Mouse (Mus musculus): ENCODE data around the gene Inpp1. TPM values are rescaled to one million over a fixed set of nuclear protein-coding genes. Genes with fewer than 3 reads are reported as not detected.

Inpp1 gene
- polyA plus RNA-seq, 1 experiment from 2014 or later, result 9.9 TPM

- Histone ChIP-seq H3K27me3 (ENCODE audit: insufficient read depth, low read length) (no peaks in the 10 kb centered on the region), H3K9me3 (ENCODE audit: low read depth, low read length) (no peaks in the 10 kb centered on the region), H3K27ac (ENCODE audit: low read depth) (no peak overlapping the region), H3K4me1 (ENCODE audit: insufficient read depth) (no peaks in the 10 kb centered on the region; the same call in 1 of the 2 replicates), H3K4me2 (no peak overlapping the region), H3K4me3 (ENCODE audit: low read depth, low read length) (no peak overlapping the region), H3K36me3 (ENCODE audit: insufficient read depth) (peaks cover 3% of the 10 kb centered on the region; the same call in 1 of the 2 replicates), H3K9ac (no peak overlapping the region)
- WGBS, result 84% methylated on average over 5 of the region's 5 CpGs
- DNase-seq (no peak), ATAC-seq (ENCODE audit: insufficient read depth) (no peak)
- no peak for TF ChIP-seq CTCF (IDR thresholded peaks at IDR 0.05; ENCODE audit: low read depth)
These were observed 15.0 kb downstream of the Inpp1 start for GRCm38 (mm10) chr1:52802406-52802975.

DNA sequence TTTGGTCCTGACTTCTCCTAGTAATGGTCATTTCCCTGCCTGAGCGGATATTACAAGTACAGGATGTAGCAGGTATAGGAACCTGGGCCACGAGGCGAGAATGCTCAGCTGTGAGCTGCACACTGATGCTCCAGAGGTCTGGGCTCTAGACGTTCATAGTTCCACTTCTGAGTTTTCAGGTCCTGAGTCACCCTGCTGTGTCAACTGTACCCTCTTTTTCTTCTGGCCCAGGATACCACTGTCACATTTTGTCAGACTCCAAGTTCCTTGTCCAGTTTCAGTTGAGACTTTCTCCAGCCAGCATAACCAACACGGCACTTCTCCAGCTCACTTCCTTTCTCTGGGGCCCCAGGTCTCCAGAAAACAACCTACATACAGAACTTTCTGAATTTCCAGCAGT lies 15.8 kb downstream of the Inpp1 start:
- H3K27ac ChIP-seq (ENCODE audit: low read depth), result no peak overlapping the region
- TF ChIP-seq CTCF (IDR thresholded peaks at IDR 0.05; ENCODE audit: low read depth), result no peak
- H3K27me3 ChIP-seq (ENCODE audit: insufficient read depth, low read length), result no peaks in the 10 kb centered on the region
- H3K9ac ChIP-seq, result no peak overlapping the region
- peaks cover 3% of the 10 kb centered on the region; the same call in 1 of the 2 replicates for H3K36me3 ChIP-seq (ENCODE audit: insufficient read depth)
- H3K4me2 ChIP-seq, result no peak overlapping the region
- no peaks in the 10 kb centered on the region for H3K9me3 ChIP-seq (ENCODE audit: low read depth, low read length)
- no peak for ATAC-seq (ENCODE audit: insufficient read depth)
- H3K4me1 ChIP-seq (ENCODE audit: insufficient read depth), result no peaks in the 10 kb centered on the region; the same call in 1 of the 2 replicates
- H3K4me3 ChIP-seq (ENCODE audit: low read depth, low read length), result no peak overlapping the region
- DNase-seq, result no peak
- WGBS, result 75% methylated on average over 5 of the region's 5 CpGs

- 38% methylated on average over 3 of the region's 3 CpGs for WGBS
- no peaks in the 10 kb centered on the region for H3K9me3 ChIP-seq (ENCODE audit: low read depth, low read length)
- no peak overlapping the region for H3K4me2 ChIP-seq
- H3K4me1 ChIP-seq (ENCODE audit: insufficient read depth), result no peaks in the 10 kb centered on the region; the same call in 1 of the 2 replicates
- H3K27ac ChIP-seq (ENCODE audit: low read depth), result peak overlapping the region; percentile 15; the same call in 1 of the 2 replicates
- H3K9ac ChIP-seq, result no peak overlapping the region
- no peak for DNase-seq
- no peak for ATAC-seq (ENCODE audit: insufficient read depth)
- peaks cover 3% of the 10 kb centered on the region; the same call in 1 of the 2 replicates for H3K36me3 ChIP-seq (ENCODE audit: insufficient read depth)
- no peak overlapping the region for H3K4me3 ChIP-seq (ENCODE audit: low read depth, low read length)
- no peak for TF ChIP-seq CTCF (IDR thresholded peaks at IDR 0.05; ENCODE audit: low read depth)
- no peaks in the 10 kb centered on the region for H3K27me3 ChIP-seq (ENCODE audit: insufficient read depth, low read length)
These were observed 17.1 kb downstream of the Inpp1 start for GRCm38 (mm10) chr1:52800340-52800740.

DNA sequence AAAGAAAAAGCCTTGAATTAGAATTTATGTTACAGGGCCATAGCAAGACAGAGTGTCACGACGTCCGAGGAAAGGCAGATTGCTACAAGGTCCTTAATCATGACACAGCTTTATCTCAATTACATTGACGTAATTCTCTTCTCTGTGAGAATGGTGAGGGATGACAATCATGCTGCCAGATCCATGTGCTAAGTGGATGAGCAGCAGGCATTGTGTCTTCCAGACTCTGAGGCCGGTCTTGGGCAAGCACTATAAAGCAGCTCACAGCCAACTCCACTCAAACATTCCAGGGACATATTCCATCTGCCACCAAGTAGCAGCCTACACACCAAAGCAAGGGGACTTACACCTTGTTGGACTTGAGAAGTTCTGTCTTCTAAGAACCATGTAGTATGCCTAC lies 17.7 kb downstream of the Inpp1 start:
- TF ChIP-seq CTCF (IDR thresholded peaks at IDR 0.05; ENCODE audit: low read depth), result no peak
- H3K4me3 ChIP-seq (ENCODE audit: low read depth, low read length), result no peak overlapping the region
- H3K4me1 ChIP-seq (ENCODE audit: insufficient read depth), result no peaks in the 10 kb centered on the region; the same call in 1 of the 2 replicates
- H3K27ac ChIP-seq (ENCODE audit: low read depth), result no peak overlapping the region
- H3K27me3 ChIP-seq (ENCODE audit: insufficient read depth, low read length), result no peaks in the 10 kb centered on the region
- ATAC-seq (ENCODE audit: insufficient read depth), result peak; percentile 58
- no peaks in the 10 kb centered on the region for H3K9me3 ChIP-seq (ENCODE audit: low read depth, low read length)
- WGBS, result 35% methylated on average over 5 of the region's 5 CpGs
- DNase-seq, result peak; percentile 14
- H3K36me3 ChIP-seq (ENCODE audit: insufficient read depth), result peaks cover 4% of the 10 kb centered on the region; the same call in 1 of the 2 replicates
- H3K4me2 ChIP-seq, result no peak overlapping the region
- no peak overlapping the region for H3K9ac ChIP-seq

DNA sequence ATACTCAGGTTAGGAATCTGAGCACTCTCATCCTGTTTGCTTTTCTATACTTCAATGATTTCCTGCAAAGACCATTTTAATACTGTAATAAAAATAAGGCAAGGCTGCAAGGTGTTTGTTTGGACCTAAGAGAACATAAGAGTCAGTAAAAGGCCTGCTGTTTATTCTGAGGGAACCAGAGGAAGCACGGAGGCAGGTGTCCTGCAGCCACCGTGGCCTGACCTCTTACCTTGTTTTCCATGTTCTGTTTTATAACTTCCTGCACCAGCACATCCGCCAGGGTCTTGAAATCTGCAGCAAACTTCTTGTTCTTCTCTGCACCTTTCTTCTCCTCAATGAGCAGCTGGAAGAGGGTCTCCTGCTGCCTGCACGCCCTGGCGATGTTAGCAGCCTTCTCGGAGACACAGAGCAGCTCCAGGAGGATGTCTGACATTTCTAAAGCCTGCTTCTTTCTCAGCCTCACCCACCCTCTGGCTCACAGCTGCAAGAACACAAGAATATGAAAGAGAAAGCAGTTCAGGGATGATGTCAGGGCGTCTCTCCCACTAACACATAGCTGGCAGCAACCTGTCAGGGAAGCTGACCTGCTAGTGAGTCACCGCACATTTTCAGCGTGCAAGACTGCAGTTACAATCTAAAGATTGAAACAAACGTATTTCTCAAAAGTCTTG lies 18.3 kb downstream of the Inpp1 start:
- WGBS, result 38% methylated on average over 10 of the region's 10 CpGs
- no peak overlapping the region for H3K27ac ChIP-seq (ENCODE audit: low read depth)
- H3K36me3 ChIP-seq (ENCODE audit: insufficient read depth), result peaks cover 10% of the 10 kb centered on the region
- no peaks in the 10 kb centered on the region for H3K27me3 ChIP-seq (ENCODE audit: insufficient read depth, low read length)
- DNase-seq (no peak), ATAC-seq (ENCODE audit: insufficient read depth) (peak; percentile 48; the same call in 1 of the 2 replicates)
- H3K9me3 ChIP-seq (ENCODE audit: low read depth, low read length), result no peaks in the 10 kb centered on the region
- H3K4me2 ChIP-seq, result no peak overlapping the region
- H3K4me3 ChIP-seq (ENCODE audit: low read depth, low read length), result no peak overlapping the region
- no peaks in the 10 kb centered on the region; the same call in 1 of the 2 replicates for H3K4me1 ChIP-seq (ENCODE audit: insufficient read depth)
- H3K9ac ChIP-seq, result no peak overlapping the region
- TF ChIP-seq CTCF (IDR thresholded peaks at IDR 0.05; ENCODE audit: low read depth), result no peak

DNA sequence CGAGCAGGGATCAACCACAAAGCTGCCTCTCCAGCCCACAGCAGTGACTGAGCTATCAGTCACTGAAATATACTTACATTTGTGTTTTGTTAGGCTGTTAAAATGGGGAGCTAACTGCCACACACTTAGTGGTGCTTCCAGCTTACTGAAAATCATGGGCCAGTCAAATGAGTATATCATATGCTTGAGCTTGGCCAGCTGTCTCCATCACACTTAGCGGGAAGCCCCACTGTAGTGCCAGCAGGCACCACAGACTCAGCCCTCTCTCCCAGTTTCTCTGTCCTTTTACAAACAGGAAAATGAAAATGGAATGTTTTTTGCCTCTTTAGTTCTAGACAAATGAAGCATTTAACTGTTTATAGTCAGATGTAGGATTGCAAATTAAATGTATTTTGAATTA lies 21.6 kb downstream of the Inpp1 start:
- TF ChIP-seq CTCF (IDR thresholded peaks at IDR 0.05; ENCODE audit: low read depth), result no peak
- peaks cover 17% of the 10 kb centered on the region for H3K36me3 ChIP-seq (ENCODE audit: insufficient read depth)
- WGBS, result 66% methylated on average over 2 of the region's 2 CpGs
- no peaks in the 10 kb centered on the region for H3K9me3 ChIP-seq (ENCODE audit: low read depth, low read length)
- H3K4me2 ChIP-seq, result no peak overlapping the region
- no peaks in the 10 kb centered on the region for H3K27me3 ChIP-seq (ENCODE audit: insufficient read depth, low read length)
- ATAC-seq (ENCODE audit: insufficient read depth) (no peak), DNase-seq (no peak)
- H3K4me3 ChIP-seq (ENCODE audit: low read depth, low read length), result no peak overlapping the region
- H3K4me1 ChIP-seq (ENCODE audit: insufficient read depth), result no peaks in the 10 kb centered on the region; the same call in 1 of the 2 replicates
- no peak overlapping the region for H3K9ac ChIP-seq
- H3K27ac ChIP-seq (ENCODE audit: low read depth), result no peak overlapping the region

GRCm38 (mm10) chr1:52793692-52794091 lies 23.8 kb downstream of the Inpp1 start:
- DNase-seq (no peak), ATAC-seq (ENCODE audit: insufficient read depth) (no peak)
- no peak overlapping the region for H3K4me3 ChIP-seq (ENCODE audit: low read depth, low read length)
- no peaks in the 10 kb centered on the region for H3K9me3 ChIP-seq (ENCODE audit: low read depth, low read length)
- H3K4me2 ChIP-seq, result no peak overlapping the region
- H3K27me3 ChIP-seq (ENCODE audit: insufficient read depth, low read length), result no peaks in the 10 kb centered on the region
- no peak overlapping the region for H3K27ac ChIP-seq (ENCODE audit: low read depth)
- TF ChIP-seq CTCF (IDR thresholded peaks at IDR 0.05; ENCODE audit: low read depth), result peak; percentile 27
- peaks cover 24% of the 10 kb centered on the region for H3K36me3 ChIP-seq (ENCODE audit: insufficient read depth)
- H3K4me1 ChIP-seq (ENCODE audit: insufficient read depth), result no peaks in the 10 kb centered on the region; the same call in 1 of the 2 replicates
- H3K9ac ChIP-seq, result no peak overlapping the region
- 83% methylated on average over 3 of the region's 3 CpGs for WGBS
